Mouse (Mus musculus) CH12.LX (cell line): Measurements from ENCODE around the gene Arl11.

Experiments
- CTCF ChIP-seq, 2 experiments: IDR thresholded peaks in 1 of 2; conservative IDR thresholded peaks in 1 of 2; 2 replicates each; pipeline ENCODE4 v1.5.1; 2011 to 2012; ENCODE audit warnings: low read depth in 2 of 2, low read length in 2 of 2, improper control_type of control experiment in 1 of 2, inconsistent platforms in 1 of 2, mild to moderate bottlenecking in 1 of 2, moderate library complexity in 1 of 2
- EP300 ChIP-seq: IDR thresholded peaks from 2 replicates; pipeline ENCODE4 v1.6.1; 2011; ENCODE audit warnings: low read length, improper control_type of control experiment
- JUND ChIP-seq: conservative IDR thresholded peaks from 2 replicates; pipeline ENCODE4 v1.6.1; 2011; ENCODE audit warnings: low read depth, low read length, improper control_type of control experiment
- MYC ChIP-seq: IDR thresholded peaks from 2 replicates; pipeline ENCODE4 v1.6.1; 2011; ENCODE audit warnings: low read depth, mild to moderate bottlenecking, improper control_type of control experiment, low read length
- RCOR1 ChIP-seq: conservative IDR thresholded peaks from 2 replicates; pipeline ENCODE4 v1.6.1; 2012; ENCODE audit warnings: low read depth, mild to moderate bottlenecking, inconsistent platforms, low read length, improper control_type of control experiment
- ZKSCAN1 ChIP-seq: IDR thresholded peaks from 2 replicates; pipeline ENCODE4 v1.6.1; 2012; ENCODE audit warnings: low read depth, inconsistent platforms, low read length, improper control_type of control experiment, borderline replicate concordance
- ZNF384 ChIP-seq: IDR thresholded peaks from 2 replicates; pipeline ENCODE4 v1.6.1; 2012; ENCODE audit warnings: low read depth, low read length, improper control_type of control experiment, inconsistent platforms

- TF ChIP-seq CTCF (conservative IDR thresholded peaks at IDR 0.05 in 1 of 2, IDR thresholded peaks at IDR 0.05 in 1 of 2; ENCODE audit: low read depth in 2 of 2, low read length in 2 of 2) = no peak
- no peak for TF ChIP-seq ZKSCAN1
- no peak for TF ChIP-seq EP300
- no peak for TF ChIP-seq MYC
- TF ChIP-seq JUND = no peak
- TF ChIP-seq ZNF384 = no peak
- TF ChIP-seq RCOR1 = no peak
Measured at GRCm38 (mm10) chr14:61301323-61301722, 8.2 kb upstream of the Arl11 start.
